Mouse (Mus musculus) left cerebral cortex, postnatal 4 days (tissue): Measurements from ENCODE around the gene AC124502.3. TPM values are rescaled to one million over a fixed set of nuclear protein-coding genes. Genes with fewer than 3 reads are reported as not detected.
A peak's percentile ranks its signal among the peaks of the same experiment; 100 is the strongest.
"Not testable (repeated sequence)": the region's sequence is repeated elsewhere in the genome, so short reads cannot be mapped to it uniquely, and the experiment has no call there.

Experiments used
- DNase-seq: peaks from one replicate; pipeline ENCODE4 v3.0.0-alpha.2; 2022
- intact Hi-C: fragments of 180-260 bp; cut with DNase I; formaldehyde crosslinking; loops from one replicate; pipeline ENCODE4 v1.15.1; 2025
- total RNA-seq, 2 experiments: library from RNA; stranded (reverse); gene quantifications; 2 replicates each; pipeline ENCODE4 v1.2.3; 2021

Gene AC124502.3
- total RNA-seq, 2 experiments from 2014 or later, result 5.3 to 5.5 TPM

- DNase-seq, result no peak
- intact Hi-C loops, result no loop called here
These were observed 40.6 kb downstream of the AC124502.3 start for GRCm38 (mm10) chr19:5079279-5079678.

GRCm38 (mm10) chr19:5082005-5082404, 43.3 kb downstream of the AC124502.3 start:
- DNase-seq, result no peak
- intact Hi-C loops, result no loop called here

- no peak for DNase-seq
- intact Hi-C loops, result no loop called here
These were observed 43.9 kb downstream of the AC124502.3 start for GRCm38 (mm10) chr19:5082596-5082995.

- DNase-seq, result no peak
- intact Hi-C loops, result no loop called here
These were observed 45.5 kb downstream of the AC124502.3 start for GRCm38 (mm10) chr19:5083961-5084833.

GRCm38 (mm10) chr19:5084834-5085144, 46.1 kb downstream of the AC124502.3 start:
- intact Hi-C loops, result no loop called here
- DNase-seq, result no peak

- intact Hi-C loops, result no loop called here
- no peak for DNase-seq
These were observed 46.6 kb downstream of the AC124502.3 start, which contains the start of gene Tmem151a for GRCm38 (mm10) chr19:5085145-5085863. Gene Tmem151a (minus strand): TSS chr19:5085531.

- intact Hi-C loops, DNase-seq: not testable (repeated sequence)
These were observed 47.8 kb downstream of the AC124502.3 start for GRCm38 (mm10) chr19:5086533-5086932.

- intact Hi-C loops, result no loop called here
- DNase-seq, result peak; percentile 94
These were observed 49.4 kb downstream of the AC124502.3 start, which contains the start of gene Yif1a for GRCm38 (mm10) chr19:5087884-5088728. Gene Yif1a (plus strand): TSS chr19:5088538.

- no peak for DNase-seq
- intact Hi-C loops, result no loop called here
These were observed 50.6 kb downstream of the AC124502.3 start for GRCm38 (mm10) chr19:5089324-5089723.

GRCm38 (mm10) chr19:5092083-5092482, 53.4 kb downstream of the AC124502.3 start:
- DNase-seq, result no peak
- intact Hi-C loops, result no loop called here

GRCm38 (mm10) chr19:5093481-5094242, 55.0 kb downstream of the AC124502.3 start:
- intact Hi-C loops, result no loop called here
- DNase-seq, result no peak

- intact Hi-C loops, result no loop called here
- DNase-seq, result peak; percentile 99
These were observed 55.5 kb downstream of the AC124502.3 start for GRCm38 (mm10) chr19:5094243-5094632.

- no peak for DNase-seq
- intact Hi-C loops, result loop anchor here (5.0 kb wide), 1 partner anchor 42 kb away; no protein-coding TSS in a partner anchor
These were observed 56.2 kb downstream of the AC124502.3 start for GRCm38 (mm10) chr19:5094746-5095417.

GRCm38 (mm10) chr19:5095887-5096474, 57.3 kb downstream of the AC124502.3 start:
- peak; percentile 68 for DNase-seq
- intact Hi-C loops, result loop anchor here (5.0 kb wide), 1 partner anchor 41 kb away; no protein-coding TSS in a partner anchor

GRCm38 (mm10) chr19:5097521-5098362, 59.1 kb downstream of the AC124502.3 start:
- no peak for DNase-seq
- intact Hi-C loops, result loop anchor here (5.0 kb wide), 1 partner anchor 40 kb away; no protein-coding TSS in a partner anchor

GRCm38 (mm10) chr19:5098363-5099143, 59.9 kb downstream of the AC124502.3 start, which contains the start of gene Cnih2:
Gene Cnih2 (minus strand): TSS chr19:5098521.
- peak; percentile 72 for DNase-seq
- intact Hi-C loops, result loop anchor here (5.0 kb wide), 1 partner anchor 39 kb away; no protein-coding TSS in a partner anchor
